8 mouse cellular contexts compared by ENCODE assay signal in genomic region chr7:25249314-25250140, GRCm38 (mm10). TPM values are rescaled to one million over a fixed set of nuclear protein-coding genes. Genes with fewer than 3 reads are reported as not detected.
DNase-seq lines count a peak whose midpoint lies in the region; ATAC-seq lines count a peak whose summit lies in the region.

No protein-coding gene starts in this region.

- H3K36me3 ChIP-seq in limb, embryonic 11.5 days (ENCODE audit: control insufficient read depth, insufficient read depth, low read length): peaks cover 8% of the 10 kb centered on the region
- peaks cover 9% of the 10 kb centered on the region; the same call in 1 of the 2 replicates for H3K36me3 ChIP-seq in midbrain, embryonic 11.5 days (ENCODE audit: control insufficient read depth, insufficient read depth, low read length)

- peak overlapping the region; percentile 83 for H3K4me2 ChIP-seq in limb, embryonic 11.5 days (ENCODE audit: low read depth, severe bottlenecking)
- H3K4me2 ChIP-seq in midbrain, embryonic 11.5 days: peak overlapping the region; percentile 74

- peaks cover 33% of the 10 kb centered on the region for H3K4me1 ChIP-seq in limb, embryonic 11.5 days (ENCODE audit: control insufficient read depth, insufficient read depth, low read length)
- H3K4me1 ChIP-seq in midbrain, embryonic 11.5 days (ENCODE audit: control insufficient read depth, insufficient read depth, low read length): peaks cover 35% of the 10 kb centered on the region

- WGBS in limb, embryonic 11.5 days: 0% methylated on average over 46 of the region's 73 CpGs
- under 1% methylated on average over 42 of the region's 73 CpGs for WGBS in midbrain, embryonic 11.5 days

- DNase-seq in cerebellum, adult 11 months: peak; percentile 62
- peak; percentile 43 to 79 for DNase-seq in cerebellum, postnatal 25 days
- DNase-seq in gastrocnemius, postnatal 14 days: peak; percentile 86
- DNase-seq in induced T-regulatory cell, adult 2 months (ENCODE audit: low read depth): peak; percentile 82
- peak; percentile 90 for DNase-seq in limb, embryonic 11.5 days (ENCODE audit: low spot score)
- DNase-seq in midbrain, embryonic 11.5 days (ENCODE audit: low spot score, missing footprints): peak; percentile 97
- peak; percentile 48 to 58 for DNase-seq in spleen, postnatal 14 days (ENCODE audit: low spot score in 2 of 2)

- no peak for ATAC-seq in cerebellum, adult (ENCODE audit: insufficient number of reproducible peaks, low FRiP score, low TSS enrichment)
- ATAC-seq in limb, embryonic 11.5 days (ENCODE audit: insufficient number of reproducible peaks, low FRiP score, low TSS enrichment, low read depth): peak; percentile 65
- peak; percentile 73 for ATAC-seq in midbrain, embryonic 11.5 days (ENCODE audit: low FRiP score)

- H3K9me3 ChIP-seq in limb, embryonic 11.5 days (ENCODE audit: control insufficient read depth, low read length): no peaks in the 10 kb centered on the region
- H3K9me3 ChIP-seq in midbrain, embryonic 11.5 days (ENCODE audit: control insufficient read depth, low read length): no peaks in the 10 kb centered on the region

- H3K27me3 ChIP-seq in limb, embryonic 11.5 days (ENCODE audit: control insufficient read depth, insufficient read depth, low read length): no peaks in the 10 kb centered on the region
- no peaks in the 10 kb centered on the region for H3K27me3 ChIP-seq in midbrain, embryonic 11.5 days (ENCODE audit: control insufficient read depth, insufficient read depth, low read length)

- peak overlapping the region; percentile 99 for H3K4me3 ChIP-seq in limb, embryonic 11.5 days (ENCODE audit: low read depth, low read length)
- H3K4me3 ChIP-seq in midbrain, embryonic 11.5 days (ENCODE audit: low read depth, low read length): peak overlapping the region; percentile 92

- peak overlapping the region; percentile 88 for H3K9ac ChIP-seq in limb, embryonic 11.5 days (ENCODE audit: low read length)
- H3K9ac ChIP-seq in midbrain, embryonic 11.5 days (ENCODE audit: low read length): peak overlapping the region; percentile 87

- peak overlapping the region; percentile 99 for H3K27ac ChIP-seq in limb, embryonic 11.5 days (replicated peaks; ENCODE audit: low read depth, low read length)
- H3K27ac ChIP-seq in midbrain, embryonic 11.5 days (ENCODE audit: low read depth, low read length): peak overlapping the region; percentile 88

- intact Hi-C loops in gastrocnemius, postnatal 14 days (cut with DNase I; ENCODE audit: low total_unique reads): loop anchor here (10.0 kb wide), 1 partner anchor 65 kb away; the partner anchor contains the start of gene Megf8

RNA-seq across cellular contexts. Expression of gene Erf, which starts 1.0 kb away (rescaled TPM):
- total RNA-seq in gastrocnemius, postnatal 14 days (2021): 10 to 100 TPM in 1 of 2 experiments, 1 to 10 TPM in 1; 9.8 to 11.8 TPM
- polyA plus RNA-seq in limb, embryonic 11.5 days (2014; fragmentation: Nextera tagmentation; extraction: Ambion mirVana): 25.6 and 28.6 TPM in 2 replicates
- polyA plus RNA-seq in midbrain, embryonic 11.5 days (2014; fragmentation: Nextera tagmentation; extraction: Ambion mirVana): 11.7 and 13.9 TPM in 2 replicates

RNA-seq across cellular contexts. Expression of gene Gsk3a, which starts 11.9 kb away (rescaled TPM):
- 10 to 100 TPM; 46.5 to 51.4 TPM for total RNA-seq in gastrocnemius, postnatal 14 days (2021)
- polyA plus RNA-seq in limb, embryonic 11.5 days (2014; fragmentation: Nextera tagmentation; extraction: Ambion mirVana): 15.8 and 17.3 TPM in 2 replicates
- 12.8 and 14.6 TPM in 2 replicates for polyA plus RNA-seq in midbrain, embryonic 11.5 days (2014; fragmentation: Nextera tagmentation; extraction: Ambion mirVana)

RNA-seq across cellular contexts. Expression of gene Cic, which starts 18.0 kb away (rescaled TPM):
- 10 to 100 TPM; 38.2 to 44.1 TPM for total RNA-seq in gastrocnemius, postnatal 14 days (2021)
- polyA plus RNA-seq in limb, embryonic 11.5 days (2014; fragmentation: Nextera tagmentation; extraction: Ambion mirVana): 32.5 and 34.2 TPM in 2 replicates
- polyA plus RNA-seq in midbrain, embryonic 11.5 days (2014; fragmentation: Nextera tagmentation; extraction: Ambion mirVana): 25.5 and 29.7 TPM in 2 replicates

RNA-seq across cellular contexts. Expression of gene Zfp526, which starts 28.3 kb away (rescaled TPM):
- 1 to 10 TPM; 5.4 to 5.9 TPM for total RNA-seq in gastrocnemius, postnatal 14 days (2021)
- 3.2 and 3.4 TPM in 2 replicates for polyA plus RNA-seq in limb, embryonic 11.5 days (2014; fragmentation: Nextera tagmentation; extraction: Ambion mirVana)
- 2.7 and 3.2 TPM in 2 replicates for polyA plus RNA-seq in midbrain, embryonic 11.5 days (2014; fragmentation: Nextera tagmentation; extraction: Ambion mirVana)

RNA-seq across cellular contexts. Expression of gene Dedd2, which starts 29.1 kb away (rescaled TPM):
- total RNA-seq in gastrocnemius, postnatal 14 days (2021): 1 to 10 TPM; 5.7 to 8.7 TPM
- polyA plus RNA-seq in limb, embryonic 11.5 days (2014; fragmentation: Nextera tagmentation; extraction: Ambion mirVana): 9.9 and 11.0 TPM in 2 replicates
- 6.9 and 7.7 TPM in 2 replicates for polyA plus RNA-seq in midbrain, embryonic 11.5 days (2014; fragmentation: Nextera tagmentation; extraction: Ambion mirVana)
